In the genomic region with DNA sequence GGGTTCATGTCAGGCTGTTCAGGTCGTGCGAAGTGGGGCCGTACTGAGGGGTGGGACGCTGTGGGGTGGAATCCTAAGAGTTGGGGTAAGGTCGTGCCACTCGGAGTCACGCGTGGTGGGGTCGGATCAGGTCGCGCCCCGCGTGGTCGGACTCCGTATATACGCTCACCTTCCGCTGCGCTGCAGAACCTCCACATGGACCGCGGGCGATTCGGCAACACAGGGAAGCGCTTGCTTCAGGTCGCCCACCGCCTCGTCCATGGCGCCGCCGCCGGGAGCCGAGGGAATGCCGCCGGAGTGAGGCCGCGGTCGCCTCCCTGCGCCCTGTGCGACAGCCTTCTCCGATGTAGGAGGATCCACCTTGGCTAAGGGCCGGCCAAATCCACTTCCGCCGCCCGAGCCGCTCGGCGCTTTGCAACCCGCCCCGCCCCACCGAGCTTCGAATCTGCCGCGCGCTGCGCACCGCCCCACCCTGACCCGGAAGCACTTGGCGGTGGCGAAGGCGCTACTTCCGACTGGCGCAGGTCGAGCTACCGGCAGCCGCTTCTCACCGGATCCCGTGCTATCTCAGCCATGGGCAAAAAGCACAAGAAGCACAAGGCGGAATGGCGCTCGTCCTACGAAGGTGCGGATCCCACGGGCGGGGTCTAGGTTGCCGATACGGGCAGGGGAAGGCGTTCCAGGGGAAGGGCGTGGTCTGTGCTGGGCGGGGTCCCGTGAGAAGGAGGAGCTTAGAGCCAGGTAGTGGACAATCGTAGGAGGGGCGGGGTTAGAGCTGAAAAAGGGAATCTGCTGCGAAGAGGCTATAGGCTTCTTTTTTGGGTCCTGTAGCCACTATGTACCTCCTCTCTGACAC, we compare ENCODE assay signal across 8 mouse cellular contexts. TPM values are rescaled to one million over a fixed set of nuclear protein-coding genes. Genes with fewer than 3 reads are reported as not detected.
DNase-seq lines count a peak whose midpoint lies in the region; ATAC-seq and TF ChIP-seq lines count a peak whose summit lies in the region.

A gene (minus strand): TSS at position 464 of the 856 bp plus-strand sequence.
A gene (plus strand): TSS at position 491 of the 856 bp plus-strand sequence.

- peak; percentile 95 for ATAC-seq in kidney, embryonic 14.5 days (ENCODE audit: low FRiP score, low TSS enrichment)
- peak; percentile 93 for ATAC-seq in limb, embryonic 15.5 days (ENCODE audit: insufficient number of reproducible peaks, low FRiP score, low TSS enrichment, low read depth)

- WGBS in kidney, embryonic 14.5 days: under 1% methylated on average over 82 of the region's 82 CpGs
- WGBS in limb, embryonic 15.5 days: under 1% methylated on average over 82 of the region's 82 CpGs

- peak within 1 kb of the TSS; percentile 77 for H3K27ac ChIP-seq in bone marrow macrophage, adult 2 months (ENCODE audit: insufficient read depth, low read depth, low read length)
- peak within 1 kb of the TSS; percentile 42 for H3K27ac ChIP-seq in embryonic fibroblast, embryonic 13.5 days (ENCODE audit: insufficient read depth, low read length)
- H3K27ac ChIP-seq in kidney, embryonic 14.5 days (ENCODE audit: low read depth, low read length): peak within 1 kb of the TSS; percentile 88
- H3K27ac ChIP-seq in limb, embryonic 15.5 days: peak within 1 kb of the TSS; percentile 87

- no peaks in the 10 kb centered on the region for H3K27me3 ChIP-seq in kidney, embryonic 14.5 days (ENCODE audit: control insufficient read depth, insufficient read depth, low read length)
- no peaks in the 10 kb centered on the region for H3K27me3 ChIP-seq in limb, embryonic 15.5 days

- no peak for TF ChIP-seq POLR2A in bone marrow macrophage, adult 2 months (IDR thresholded peaks at IDR 0.05; ENCODE audit: borderline replicate concordance, low read depth, low read length)
- peak; percentile 68 for TF ChIP-seq POLR2A in embryonic fibroblast, embryonic 13.5 days (IDR thresholded peaks at IDR 0.05; ENCODE audit: low read depth, low read length)

- peaks cover 47% of the 10 kb centered on the region for H3K36me3 ChIP-seq in kidney, embryonic 14.5 days (ENCODE audit: control insufficient read depth, insufficient read depth, low read length)
- H3K36me3 ChIP-seq in limb, embryonic 15.5 days: peaks cover 34% of the 10 kb centered on the region

- H3K4me2 ChIP-seq in kidney, embryonic 14.5 days (replicated peaks; ENCODE audit: low read depth, low read length): peak within 1 kb of the TSS; percentile 62
- H3K4me2 ChIP-seq in limb, embryonic 15.5 days: peak within 1 kb of the TSS; percentile 81

- H3K9me3 ChIP-seq in kidney, embryonic 14.5 days (ENCODE audit: control insufficient read depth, low read length): no peaks in the 10 kb centered on the region
- H3K9me3 ChIP-seq in limb, embryonic 15.5 days: no peaks in the 10 kb centered on the region

- peak within 1 kb of the TSS; percentile 71 for H3K4me3 ChIP-seq in bone marrow macrophage, adult 2 months (ENCODE audit: insufficient read depth, low read length)
- peak within 1 kb of the TSS; percentile 58 for H3K4me3 ChIP-seq in embryonic fibroblast, embryonic 13.5 days (ENCODE audit: insufficient read depth, low read length)
- H3K4me3 ChIP-seq in kidney, embryonic 14.5 days (ENCODE audit: low read length): peak within 1 kb of the TSS; percentile 80
- peak within 1 kb of the TSS; percentile 89 for H3K4me3 ChIP-seq in limb, embryonic 15.5 days

- H3K9ac ChIP-seq in kidney, embryonic 14.5 days (ENCODE audit: low read depth, low read length): peak within 1 kb of the TSS; percentile 82
- H3K9ac ChIP-seq in limb, embryonic 15.5 days: peak within 1 kb of the TSS; percentile 62

- no peak; the same call in 1 of the 2 replicates for TF ChIP-seq CTCF in bone marrow macrophage, adult 2 months (IDR thresholded peaks at IDR 0.05; ENCODE audit: low read depth, low read length)
- no peak for TF ChIP-seq CTCF in embryonic fibroblast, embryonic 13.5 days (IDR thresholded peaks at IDR 0.05; ENCODE audit: borderline replicate concordance, insufficient read depth, low read length)

- peak; percentile 98 for DNase-seq in A20 (ENCODE audit: low read depth, low spot score)
- DNase-seq in heart, adult 9 months (ENCODE audit: low spot score in 2 of 2): peak; percentile 84 to 90
- DNase-seq in monocyte, adult 2 months (ENCODE audit: low read depth in 1 of 2, low spot score in 2 of 2): peak; percentile 84 to 94
- DNase-seq in spleen, postnatal 36 days (ENCODE audit: low spot score in 2 of 2): peak; percentile 91

- peaks cover 5% of the 10 kb centered on the region for H3K4me1 ChIP-seq in bone marrow macrophage, adult 2 months (ENCODE audit: control insufficient read depth, insufficient read depth, low read length)
- H3K4me1 ChIP-seq in embryonic fibroblast, embryonic 13.5 days (ENCODE audit: control insufficient read depth, insufficient read depth, low read length): no peaks in the 10 kb centered on the region
- H3K4me1 ChIP-seq in kidney, embryonic 14.5 days (ENCODE audit: control insufficient read depth, insufficient read depth, low read length): peaks cover 4% of the 10 kb centered on the region; the same call in 1 of the 2 replicates
- peaks cover 17% of the 10 kb centered on the region for H3K4me1 ChIP-seq in limb, embryonic 15.5 days

RNA-seq across cellular contexts. Expression of the first gene that starts in this region (rescaled TPM):
- polyA plus RNA-seq in bone marrow macrophage, adult 2 months (2012; ENCODE audit: insufficient read depth, insufficient read length, missing spikeins): 14.5 and 20.3 TPM in 2 replicates
- 24.0 and 32.6 TPM in 2 replicates for polyA plus RNA-seq in embryonic fibroblast, embryonic 13.5 days (2011; ENCODE audit: insufficient read length, low read depth, missing spikeins)
- polyA plus RNA-seq in kidney, embryonic 14.5 days (2014; fragmentation: Nextera tagmentation; extraction: Ambion mirVana): 44.1 and 54.9 TPM in 2 replicates
- polyA plus RNA-seq in limb, embryonic 15.5 days (2015; fragmentation: Nextera tagmentation; extraction: Ambion mirVana): 28.6 and 30.0 TPM in 2 replicates

RNA-seq across cellular contexts. Expression of the second gene that starts in this region (rescaled TPM):
- polyA plus RNA-seq in bone marrow macrophage, adult 2 months (2012; ENCODE audit: insufficient read depth, insufficient read length, missing spikeins): 40.7 and 48.0 TPM in 2 replicates
- 33.1 and 35.1 TPM in 2 replicates for polyA plus RNA-seq in embryonic fibroblast, embryonic 13.5 days (2011; ENCODE audit: insufficient read length, low read depth, missing spikeins)
- polyA plus RNA-seq in kidney, embryonic 14.5 days (2014; fragmentation: Nextera tagmentation; extraction: Ambion mirVana): 41.9 and 47.7 TPM in 2 replicates
- polyA plus RNA-seq in limb, embryonic 15.5 days (2015; fragmentation: Nextera tagmentation; extraction: Ambion mirVana): 50.8 and 50.9 TPM in 2 replicates

Comparison
In these comparisons a context has a peak if more than half of its experiments do, and no peak if none do; other contexts are left out.
1. Peak in every context shown above with its lines: DNase-seq, ATAC-seq, H3K4me3 ChIP-seq and H3K27ac ChIP-seq.